Mouse (Mus musculus) E14TG2a.4 (cell line): Measurements from ENCODE around the gene Ccdc77.
A peak's percentile ranks its signal among the peaks of the same experiment; 100 is the strongest.

Experiments used
- H3K27me3 ChIP-seq: 2 replicates; pipeline ENCODE4 v1.6.1; 2014; ENCODE audit warnings: low read length, control low read depth; ENCODE audit not compliant: insufficient read depth
- H3K36me3 ChIP-seq: 2 replicates; pipeline ENCODE4 v1.6.1; 2014; ENCODE audit warnings: low read length, control low read depth; ENCODE audit not compliant: insufficient read depth
- H3K4me1 ChIP-seq: replicated peaks from 2 replicates; pipeline ENCODE4 v1.6.1; 2014; ENCODE audit warnings: low read depth, low read length, control low read depth
- H3K4me3 ChIP-seq: replicated peaks from 2 replicates; pipeline ENCODE4 v1.5.1; 2014; ENCODE audit warnings: mild to moderate bottlenecking, low read length
- H3K9me3 ChIP-seq: 2 replicates; pipeline ENCODE4 v1.6.1; 2014; ENCODE audit warnings: low read length, control low read depth
- CTCF ChIP-seq: conservative IDR thresholded peaks from 2 replicates; pipeline ENCODE4 v1.5.1; 2014; ENCODE audit warnings: low read length
- NANOG ChIP-seq: IDR thresholded peaks from 2 replicates; pipeline ENCODE4 v1.6.1; 2014; ENCODE audit warnings: borderline replicate concordance, low read length, mixed read lengths
- POU5F1 ChIP-seq: IDR thresholded peaks from 2 replicates; pipeline ENCODE4 v1.6.1; 2014; ENCODE audit warnings: low read length, borderline replicate concordance

Ccdc77 gene

DNA sequence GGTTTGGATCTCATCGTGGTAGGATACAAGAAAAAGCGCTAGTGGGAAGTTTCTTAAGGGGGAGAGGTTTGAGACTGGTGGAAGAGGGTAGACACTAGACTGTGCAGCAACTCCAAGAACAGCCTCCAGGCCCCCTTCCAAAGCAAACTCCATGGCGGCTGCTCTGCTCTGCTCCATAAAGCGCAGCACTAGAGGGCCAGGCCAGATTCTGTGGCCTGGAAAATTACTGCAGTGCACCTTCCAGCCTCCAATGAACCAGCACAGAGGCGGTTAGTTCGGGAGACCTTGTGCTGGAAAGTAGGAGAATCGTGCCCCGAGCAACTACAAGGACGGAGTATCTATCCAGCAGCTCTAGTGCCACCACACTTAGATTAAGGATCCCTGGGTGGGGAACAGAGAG lies 76.9 kb downstream of the Ccdc77 start:
- peaks cover 24% of the 10 kb centered on the region for H3K36me3 ChIP-seq
- no peaks in the 10 kb centered on the region for H3K9me3 ChIP-seq
- no peaks in the 10 kb centered on the region for H3K27me3 ChIP-seq
- H3K4me1 ChIP-seq, result peaks cover 82% of the 10 kb centered on the region
- TF ChIP-seq CTCF (no peak), POU5F1 (no peak), NANOG (no peak)
- peak overlapping the region; percentile 27 for H3K4me3 ChIP-seq

DNA sequence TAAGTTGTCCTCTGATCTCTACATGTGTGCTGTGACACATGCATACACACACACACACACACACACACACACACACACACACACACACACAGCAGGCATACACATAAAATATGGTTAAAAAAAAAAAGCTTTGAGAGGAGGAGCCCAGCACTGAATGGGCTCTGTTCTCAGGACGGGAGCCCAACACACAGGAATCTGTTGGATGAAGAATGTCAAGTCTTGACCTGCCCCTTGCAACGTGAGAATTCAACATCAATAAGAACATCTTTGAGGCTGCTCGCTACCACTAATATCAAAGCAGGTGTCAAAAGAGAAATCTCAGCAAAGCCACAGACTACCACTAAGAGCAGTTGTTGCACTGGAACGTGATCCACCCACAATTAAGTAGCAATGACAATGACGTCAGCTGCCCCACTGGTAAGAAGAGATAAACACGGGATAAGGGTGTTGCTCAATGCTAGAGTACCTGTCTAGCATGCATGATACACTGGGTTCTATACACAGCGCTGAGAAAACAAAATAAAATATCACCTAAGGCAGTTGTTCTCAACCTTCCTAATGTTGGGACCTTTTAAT lies 87.2 kb downstream of the Ccdc77 start:
- Histone ChIP-seq H3K36me3 (peaks cover 18% of the 10 kb centered on the region), H3K4me1 (peaks cover 75% of the 10 kb centered on the region), H3K9me3 (no peaks in the 10 kb centered on the region), H3K27me3 (no peaks in the 10 kb centered on the region), H3K4me3 (no peak overlapping the region)
- TF ChIP-seq NANOG (no peak), CTCF (no peak), POU5F1 (no peak)

DNA sequence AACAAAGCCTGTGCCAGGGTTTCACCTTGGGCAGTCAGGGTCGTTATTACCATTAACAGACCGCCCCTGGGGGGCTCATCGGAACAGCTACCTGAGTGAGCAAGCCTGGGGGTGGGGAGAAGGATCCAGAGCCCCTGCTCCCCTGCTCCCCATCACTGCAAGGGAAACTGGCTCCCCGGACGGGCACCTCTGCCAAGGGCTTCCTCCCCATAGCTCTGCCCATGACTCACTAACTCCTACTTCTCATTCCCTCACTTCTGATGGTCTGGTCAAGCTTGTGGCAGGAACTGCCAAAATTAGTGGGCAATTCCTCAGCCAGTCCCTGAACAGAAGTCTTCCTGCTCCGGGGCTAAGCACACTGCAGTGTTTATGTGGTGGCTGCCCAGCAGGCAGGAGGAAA lies 88.9 kb downstream of the Ccdc77 start:
- Histone ChIP-seq H3K36me3 (peaks cover 16% of the 10 kb centered on the region), H3K4me1 (peaks cover 68% of the 10 kb centered on the region), H3K27me3 (no peaks in the 10 kb centered on the region), H3K4me3 (peak overlapping the region; percentile 58), H3K9me3 (no peaks in the 10 kb centered on the region)
- no peak for TF ChIP-seq NANOG
- no peak for TF ChIP-seq CTCF
- no peak for TF ChIP-seq POU5F1

DNA sequence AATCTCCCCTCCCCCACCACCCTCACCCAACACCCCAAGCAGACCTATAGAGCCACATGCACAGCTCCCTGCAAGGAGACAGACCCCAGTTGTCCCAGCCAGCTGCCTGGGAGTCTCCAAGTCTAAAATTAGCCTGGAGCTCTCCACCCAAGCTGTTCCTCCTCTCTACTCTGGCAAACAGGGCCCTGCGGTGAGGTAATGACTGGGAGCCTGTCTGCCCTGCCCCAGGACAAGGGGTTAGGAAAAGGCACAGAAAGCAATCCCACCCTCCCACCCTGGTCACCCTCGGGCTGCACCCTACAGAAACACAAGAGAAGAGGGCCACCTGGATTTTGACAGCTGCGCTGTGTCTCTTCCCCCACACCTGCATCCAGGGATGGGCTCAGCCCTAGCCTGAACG lies 89.3 kb downstream of the Ccdc77 start:
- Histone ChIP-seq H3K36me3 (peaks cover 16% of the 10 kb centered on the region), H3K4me3 (peak overlapping the region; percentile 58), H3K4me1 (peaks cover 64% of the 10 kb centered on the region), H3K27me3 (no peaks in the 10 kb centered on the region), H3K9me3 (no peaks in the 10 kb centered on the region)
- no peak for TF ChIP-seq CTCF
- TF ChIP-seq NANOG, result no peak
- no peak for TF ChIP-seq POU5F1
